Mouse (Mus musculus): Measurements from ENCODE around the gene Gm10073. TPM values are rescaled to one million over a fixed set of nuclear protein-coding genes. Genes with fewer than 3 reads are reported as not detected.

Gm10073 gene
- polyA plus RNA-seq, 1 experiment = 34.0 TPM

DNA sequence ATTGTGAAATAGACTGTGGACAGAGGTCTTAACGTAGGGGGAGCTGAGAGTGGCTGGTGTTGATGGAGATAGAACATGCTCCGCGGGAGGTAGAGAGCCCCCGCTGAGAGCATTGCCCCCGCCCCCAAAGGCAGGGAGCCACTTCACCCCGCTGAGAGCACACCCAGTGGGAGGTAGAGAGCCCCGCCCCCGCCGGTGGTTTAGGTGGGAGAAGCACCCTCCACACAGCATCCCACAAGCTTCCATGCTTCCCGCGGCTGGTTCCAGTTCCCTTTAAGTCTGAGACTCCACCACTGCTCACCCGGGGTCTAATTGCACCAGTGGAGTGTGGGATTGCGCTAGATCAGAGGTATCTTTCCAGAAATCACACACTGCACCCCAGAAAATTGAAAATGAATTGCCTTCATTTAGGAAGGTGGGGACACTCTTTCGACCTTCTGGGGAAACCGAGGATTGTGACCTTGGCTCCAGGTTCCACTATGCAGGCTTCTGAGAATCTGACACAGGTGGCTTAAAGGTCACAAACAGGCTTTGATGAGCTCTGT lies 33.4 kb upstream of the Gm10073 start:
- 43% methylated on average over 14 of the region's 15 CpGs for WGBS
- Histone ChIP-seq H3K4me1 (ENCODE audit: control insufficient read depth, insufficient read depth, low read length) (peaks cover 11% of the 10 kb centered on the region; the same call in 1 of the 2 replicates), H3K4me3 (ENCODE audit: insufficient read depth, low read depth, low read length) (no peak overlapping the region), H3K27ac (ENCODE audit: insufficient read depth, low read depth, low read length) (no peak overlapping the region), H3K27me3 (replicated peaks; ENCODE audit: control insufficient read depth, insufficient read depth, low read length) (no peaks in the 10 kb centered on the region), H3K36me3 (ENCODE audit: control insufficient read depth, insufficient read depth, low read length) (no peaks in the 10 kb centered on the region)
- no peak for DNase-seq
- TF ChIP-seq CTCF (conservative IDR thresholded peaks at IDR 0.05; ENCODE audit: insufficient read depth, insufficient read length, low read depth, low read length) = no peak
- no peak for TF ChIP-seq POLR2A (IDR thresholded peaks at IDR 0.05; ENCODE audit: low read depth, low read length)

DNA sequence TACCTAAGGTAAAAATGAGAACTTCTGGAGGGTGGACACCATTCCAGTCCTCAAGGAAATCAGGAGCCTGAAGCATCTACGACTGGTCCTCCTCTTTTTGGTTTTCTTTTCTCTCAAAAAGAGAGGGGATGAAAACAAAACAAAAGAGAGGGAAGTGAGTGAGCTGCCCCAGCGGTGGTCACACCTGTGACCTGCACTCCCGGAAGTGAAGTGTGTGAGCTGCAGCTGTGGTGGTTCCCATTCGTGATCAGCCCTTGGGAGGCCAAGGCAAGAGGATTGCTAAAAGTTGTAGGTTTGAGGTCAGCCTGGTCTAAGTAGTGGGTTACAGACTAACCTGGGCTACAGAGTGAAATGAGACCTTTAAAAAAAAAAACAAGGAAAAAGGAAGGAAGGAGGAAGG lies 32.9 kb upstream of the Gm10073 start:
- no peak overlapping the region for H3K4me3 ChIP-seq (ENCODE audit: insufficient read depth, low read depth, low read length)

DNA sequence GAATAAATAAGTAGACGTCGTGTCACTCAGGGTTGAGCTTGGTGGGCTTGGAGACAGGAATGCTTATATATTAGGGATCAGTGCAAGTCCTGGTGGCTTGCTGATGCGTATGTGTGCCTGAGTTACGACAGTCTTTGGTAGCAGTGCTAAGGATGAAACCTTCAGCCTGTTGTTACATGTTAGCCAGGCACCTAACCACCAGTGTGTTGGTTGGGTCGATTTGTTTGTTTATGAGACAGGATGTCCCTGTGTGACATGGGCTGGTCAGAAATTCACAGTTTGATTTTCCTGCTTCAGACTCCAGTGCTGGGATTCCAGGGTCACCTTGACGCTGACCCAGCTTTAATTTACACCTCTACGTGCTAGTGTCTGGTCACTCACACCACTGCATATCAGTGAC lies 32.4 kb upstream of the Gm10073 start:
- Histone ChIP-seq H3K36me3 (ENCODE audit: control insufficient read depth, insufficient read depth, low read length) (no peaks in the 10 kb centered on the region), H3K4me3 (ENCODE audit: insufficient read depth, low read depth, low read length) (peak overlapping the region; percentile 5; the same call in 1 of the 2 replicates), H3K27ac (ENCODE audit: insufficient read depth, low read depth, low read length) (peak overlapping the region; percentile 48; the same call in 1 of the 2 replicates), H3K4me1 (ENCODE audit: control insufficient read depth, insufficient read depth, low read length) (peaks cover 7% of the 10 kb centered on the region; the same call in 1 of the 2 replicates), H3K27me3 (replicated peaks; ENCODE audit: control insufficient read depth, insufficient read depth, low read length) (no peaks in the 10 kb centered on the region)
- 57% methylated on average over 7 of the region's 7 CpGs for WGBS
- no peak for TF ChIP-seq CTCF (conservative IDR thresholded peaks at IDR 0.05; ENCODE audit: insufficient read depth, insufficient read length, low read depth, low read length)
- TF ChIP-seq POLR2A (IDR thresholded peaks at IDR 0.05; ENCODE audit: low read depth, low read length) = no peak
- DNase-seq = no peak

More for the DNA sequence above, 32.9 kb upstream of the Gm10073 start:
- DNase-seq = no peak
- H3K4me1 ChIP-seq (ENCODE audit: control insufficient read depth, insufficient read depth, low read length) = peaks cover 8% of the 10 kb centered on the region; the same call in 1 of the 2 replicates
- no peaks in the 10 kb centered on the region for H3K27me3 ChIP-seq (replicated peaks; ENCODE audit: control insufficient read depth, insufficient read depth, low read length)
- no peak overlapping the region for H3K27ac ChIP-seq (ENCODE audit: insufficient read depth, low read depth, low read length)
- TF ChIP-seq CTCF (conservative IDR thresholded peaks at IDR 0.05; ENCODE audit: insufficient read depth, insufficient read length, low read depth, low read length) (no peak), POLR2A (IDR thresholded peaks at IDR 0.05; ENCODE audit: low read depth, low read length) (no peak)
- WGBS = 49% methylated on average over 4 of the region's 4 CpGs
- H3K36me3 ChIP-seq (ENCODE audit: control insufficient read depth, insufficient read depth, low read length) = no peaks in the 10 kb centered on the region

DNA sequence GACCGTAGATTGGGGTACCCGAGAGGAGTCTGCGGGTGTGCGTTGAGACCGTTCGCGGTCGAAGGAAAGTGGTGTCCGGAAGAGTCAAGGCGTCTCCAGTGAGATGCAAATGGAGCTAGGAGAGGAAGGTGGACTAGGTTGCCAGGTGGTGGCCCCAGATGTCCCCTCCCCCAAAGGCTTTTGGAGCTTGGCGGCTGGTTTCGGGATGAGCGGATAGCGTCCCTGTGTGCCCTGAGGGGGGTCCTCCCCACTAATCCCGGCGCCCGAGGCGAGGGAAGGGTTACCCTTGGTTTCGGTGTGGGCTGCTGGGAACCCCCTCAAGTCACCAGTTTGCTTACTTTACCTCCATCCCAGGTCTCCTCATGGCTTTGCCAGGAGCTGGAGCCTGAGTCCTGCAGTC lies 30.7 kb upstream of the Gm10073 start:
- Histone ChIP-seq H3K4me3 (ENCODE audit: insufficient read depth, low read depth, low read length) (peak overlapping the region; percentile 78), H3K27me3 (replicated peaks; ENCODE audit: control insufficient read depth, insufficient read depth, low read length) (no peaks in the 10 kb centered on the region), H3K36me3 (ENCODE audit: control insufficient read depth, insufficient read depth, low read length) (no peaks in the 10 kb centered on the region), H3K27ac (ENCODE audit: insufficient read depth, low read depth, low read length) (peak overlapping the region; percentile 91), H3K4me1 (ENCODE audit: control insufficient read depth, insufficient read depth, low read length) (peaks cover 9% of the 10 kb centered on the region; the same call in 1 of the 2 replicates)
- DNase-seq = peak; percentile 46
- TF ChIP-seq POLR2A (IDR thresholded peaks at IDR 0.05; ENCODE audit: low read depth, low read length) (no peak), CTCF (conservative IDR thresholded peaks at IDR 0.05; ENCODE audit: insufficient read depth, insufficient read length, low read depth, low read length) (no peak)
- WGBS = 1% methylated on average over 19 of the region's 19 CpGs

DNA sequence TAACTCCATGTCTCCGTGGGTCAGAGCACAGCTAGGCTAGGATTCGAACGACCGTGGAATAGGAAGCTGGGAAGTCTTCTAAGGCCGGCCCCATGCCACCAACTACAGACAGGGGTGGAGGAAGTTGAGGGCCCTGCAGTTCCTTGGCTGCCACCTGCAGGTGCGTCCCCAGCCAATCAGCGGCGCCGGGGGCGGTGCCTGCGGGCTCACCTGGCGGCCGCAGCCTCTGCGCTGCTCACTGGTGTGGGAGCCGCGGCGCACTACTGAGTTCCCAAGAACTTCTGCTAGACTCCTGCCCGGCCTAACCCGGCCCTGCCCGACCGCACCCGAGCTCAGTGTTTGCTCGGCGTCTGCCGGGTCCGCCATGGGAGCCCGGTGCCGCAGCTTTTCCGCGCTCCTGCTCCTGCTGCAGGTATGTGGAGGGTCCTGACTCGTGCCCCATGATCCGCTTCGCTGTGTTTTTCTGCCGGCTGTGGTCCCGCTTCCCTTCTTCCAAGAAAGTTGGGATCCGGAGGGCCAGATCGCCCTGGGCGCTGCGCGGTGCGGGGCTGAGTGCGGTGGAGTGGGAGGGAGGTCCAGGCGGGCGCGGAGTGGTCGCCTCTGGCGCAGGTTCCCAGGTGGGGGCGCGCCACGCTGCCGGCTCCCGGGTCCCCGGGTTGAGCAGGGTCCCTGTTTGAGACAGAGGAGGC lies 30.0 kb upstream of the Gm10073 start, which contains the start of gene Cdh1:
TSS of gene Cdh1 (plus strand) at position 221 of the 689 bp plus-strand sequence.
- peaks cover 9% of the 10 kb centered on the region; the same call in 1 of the 2 replicates for H3K4me1 ChIP-seq (ENCODE audit: control insufficient read depth, insufficient read depth, low read length)
- peak; percentile 73 for TF ChIP-seq POLR2A (IDR thresholded peaks at IDR 0.05; ENCODE audit: low read depth, low read length)
- TF ChIP-seq CTCF (conservative IDR thresholded peaks at IDR 0.05; ENCODE audit: insufficient read depth, insufficient read length, low read depth, low read length) = no peak; the same call in 1 of the 2 replicates
- peak within 1 kb of the TSS; percentile 91 for H3K27ac ChIP-seq (ENCODE audit: insufficient read depth, low read depth, low read length)
- peak within 1 kb of the TSS; percentile 78 for H3K4me3 ChIP-seq (ENCODE audit: insufficient read depth, low read depth, low read length)
- DNase-seq = peak; percentile 96
- no peaks in the 10 kb centered on the region for H3K36me3 ChIP-seq (ENCODE audit: control insufficient read depth, insufficient read depth, low read length)
- no peaks in the 10 kb centered on the region for H3K27me3 ChIP-seq (replicated peaks; ENCODE audit: control insufficient read depth, insufficient read depth, low read length)
- 2% methylated on average over 53 of the region's 53 CpGs for WGBS

DNA sequence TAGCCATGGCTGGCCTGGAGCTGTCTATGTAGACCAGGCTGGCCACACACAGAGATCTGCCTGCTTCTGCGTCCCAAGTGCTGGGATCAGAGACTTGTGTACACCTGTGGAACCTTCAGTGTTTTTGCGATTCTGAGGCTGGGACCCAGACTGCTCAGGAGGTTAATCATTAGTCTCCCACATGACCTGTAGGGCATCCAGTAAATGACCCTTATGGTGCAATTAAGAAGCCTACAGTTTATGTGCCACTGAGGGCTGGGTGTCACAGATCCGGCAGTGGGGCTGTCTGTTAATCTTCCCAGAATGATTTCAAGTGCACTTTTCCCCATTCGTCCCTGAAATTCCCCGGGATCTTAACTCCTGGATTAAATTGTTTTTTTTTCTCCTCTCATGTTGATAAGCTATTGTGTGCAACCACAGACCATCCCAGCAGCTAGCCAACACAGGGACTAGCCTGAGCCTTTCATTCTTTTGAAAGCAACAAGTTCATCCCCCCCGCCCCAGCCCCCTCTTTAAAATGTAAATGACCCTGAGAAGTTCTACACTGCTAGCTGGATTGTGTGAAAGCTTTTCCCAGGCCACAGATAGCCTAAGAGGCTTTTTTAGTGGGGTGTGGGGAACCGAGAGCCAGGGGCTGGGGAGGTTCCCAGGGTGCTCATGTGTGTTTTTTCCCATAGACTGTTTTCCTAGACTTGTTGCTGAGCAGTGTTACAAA lies 26.2 kb upstream of the Gm10073 start:
- H3K36me3 ChIP-seq (ENCODE audit: control insufficient read depth, insufficient read depth, low read length) = no peaks in the 10 kb centered on the region
- DNase-seq = peak; percentile 57
- H3K27ac ChIP-seq (ENCODE audit: insufficient read depth, low read depth, low read length) = no peak overlapping the region
- H3K27me3 ChIP-seq (replicated peaks; ENCODE audit: control insufficient read depth, insufficient read depth, low read length) = no peaks in the 10 kb centered on the region
- no peak overlapping the region for H3K4me3 ChIP-seq (ENCODE audit: insufficient read depth, low read depth, low read length)
- no peak for TF ChIP-seq POLR2A (IDR thresholded peaks at IDR 0.05; ENCODE audit: low read depth, low read length)
- TF ChIP-seq CTCF (conservative IDR thresholded peaks at IDR 0.05; ENCODE audit: insufficient read depth, insufficient read length, low read depth, low read length) = no peak
- peaks cover 5% of the 10 kb centered on the region; the same call in 1 of the 2 replicates for H3K4me1 ChIP-seq (ENCODE audit: control insufficient read depth, insufficient read depth, low read length)
- WGBS = 41% methylated on average over 7 of the region's 7 CpGs

Measured in kidney, adult 2 months (tissue).